Mouse (Mus musculus): ENCODE measurements around the gene Filip1l. TPM values are rescaled to one million over a fixed set of nuclear protein-coding genes. Genes with fewer than 3 reads are reported as not detected.

Filip1l gene
- total RNA-seq, 2 experiments from 2014 or later: 3.1 to 3.2 TPM

Other genes with a start within 250 kb of the Filip1l start
- gene Tomm70a, start 231.4 kb upstream of the Filip1l start, total RNA-seq (2021): 100 to 1,000 TPM; 100 to 111 TPM
- gene Nit2, start 185.8 kb upstream of the Filip1l start, total RNA-seq (2021): 10 to 100 TPM; 12.4 to 13.2 TPM
- gene Tbc1d23, start 121.6 kb upstream of the Filip1l start, total RNA-seq (2021): 10 to 100 TPM; 45.3 to 45.8 TPM
- under 1 TPM in 1 of 2 experiments, not detected in 1; 0.33 TPM for gene Tmem30c, start 60.2 kb upstream of the Filip1l start, total RNA-seq (2021)

Measured in left cerebral cortex, adult 18-20 months (tissue).